ENCODE assay signal across 27 mouse cellular contexts in genomic region chr17:36286390-36286789, GRCm38 (mm10). TPM values are rescaled to one million over a fixed set of nuclear protein-coding genes. Genes with fewer than 3 reads are reported as not detected.
DNase-seq lines count a peak whose midpoint lies in the region; ATAC-seq lines count a peak whose summit lies in the region.
"Had no signal": no experiment of that assay in that cellular context is flagged by ENCODE, and none has a peak within 500 bp of the region (broad histone marks: within the 10 kb centered on the region; RNA-seq: fewer than 3 reads in every experiment).

Gene H2-M10.2 (minus strand): TSS chr17:36286490.

- H3K4me1 ChIP-seq in midbrain, embryonic 11.5 days (ENCODE audit: control insufficient read depth, insufficient read depth, low read length): no peaks in the 10 kb centered on the region
- no peaks in the 10 kb centered on the region for H3K4me1 ChIP-seq in midbrain, embryonic 10.5 days
- no peaks in the 10 kb centered on the region for H3K4me1 ChIP-seq in hindbrain, embryonic 16.5 days (ENCODE audit: control insufficient read depth, insufficient read depth, low read depth, low read length)

- H3K27ac ChIP-seq in midbrain, embryonic 11.5 days (ENCODE audit: low read depth, low read length): no peak within 1 kb of the TSS
- H3K27ac ChIP-seq in midbrain, embryonic 10.5 days (replicated peaks): no peak within 1 kb of the TSS
- no peak within 1 kb of the TSS for H3K27ac ChIP-seq in hindbrain, embryonic 16.5 days (ENCODE audit: low read depth, low read length)

- no peak within 1 kb of the TSS for H3K4me2 ChIP-seq in midbrain, embryonic 11.5 days
- H3K4me2 ChIP-seq in hindbrain, embryonic 16.5 days (ENCODE audit: low read length): no peak within 1 kb of the TSS

- WGBS in midbrain, embryonic 11.5 days: 94% methylated on average over 2 of the region's 2 CpGs
- WGBS in midbrain, embryonic 10.5 days: 90% methylated on average over 2 of the region's 2 CpGs
- 90% methylated on average over 2 of the region's 2 CpGs for WGBS in hindbrain, embryonic 16.5 days

- no peaks in the 10 kb centered on the region for H3K27me3 ChIP-seq in midbrain, embryonic 11.5 days (ENCODE audit: control insufficient read depth, insufficient read depth, low read length)
- no peaks in the 10 kb centered on the region for H3K27me3 ChIP-seq in midbrain, embryonic 10.5 days (ENCODE audit: low read depth, poor library complexity, severe bottlenecking)
- no peaks in the 10 kb centered on the region for H3K27me3 ChIP-seq in hindbrain, embryonic 16.5 days (replicated peaks; ENCODE audit: control insufficient read depth, insufficient read depth, low read length)
- H3K27me3 ChIP-seq: CH12.LX, Patski had no signal

- no peak within 1 kb of the TSS for H3K9ac ChIP-seq in midbrain, embryonic 11.5 days (ENCODE audit: low read length)
- H3K9ac ChIP-seq in hindbrain, embryonic 16.5 days (ENCODE audit: low read depth, low read length): no peak within 1 kb of the TSS

- peak; percentile 47 for DNase-seq in midbrain, embryonic 11.5 days (ENCODE audit: low spot score, missing footprints)
- DNase-seq in midbrain, embryonic 10.5 days (ENCODE audit: low spot score): no peak
- DNase-seq in left cerebral cortex, postnatal 10 days (ENCODE audit: extremely low spot score in 1 of 2, low spot score in 2 of 2): no peak
- DNase-seq: adrenal gland, adult 2 months; adrenal gland, adult 8-10 months; adrenal gland, postnatal 10 days; adrenal gland, postnatal 14 days; adrenal gland, postnatal 25 days; adrenal gland, postnatal 36 days; B cell, adult 2 months; cerebellum, adult 11 months; cerebellum, adult 11-12 months; cerebellum, adult 18-20 months had no signal

- no peak within 1 kb of the TSS for H3K4me3 ChIP-seq in midbrain, embryonic 11.5 days (ENCODE audit: low read depth, low read length)
- H3K4me3 ChIP-seq in midbrain, embryonic 10.5 days: no peak within 1 kb of the TSS
- H3K4me3 ChIP-seq in hindbrain, embryonic 16.5 days (ENCODE audit: low read length): no peak within 1 kb of the TSS

- H3K9me3 ChIP-seq in midbrain, embryonic 11.5 days (ENCODE audit: control insufficient read depth, low read length): no peaks in the 10 kb centered on the region
- peaks cover 11% of the 10 kb centered on the region for H3K9me3 ChIP-seq in midbrain, embryonic 10.5 days (replicated peaks)
- H3K9me3 ChIP-seq in hindbrain, embryonic 16.5 days (ENCODE audit: control insufficient read depth, low read length): no peaks in the 10 kb centered on the region; the same call in 1 of the 2 replicates
- H3K9me3 ChIP-seq: G1E had no signal

- intact Hi-C loops in left cerebral cortex, postnatal 10 days (cut with DNase I): no loop called here

- no peak for ATAC-seq in midbrain, embryonic 11.5 days (ENCODE audit: low FRiP score)
- 0 out of 2 replicates have a peak, but pooled peaks have one; percentile 5 for ATAC-seq in common myeloid progenitor, adult 5-6 weeks (replicated peaks; ENCODE audit: low read depth, poor library complexity, severe bottlenecking)
- ATAC-seq in granulocyte monocyte progenitor cell, adult 5-6 weeks (replicated peaks; ENCODE audit: poor library complexity, severe bottlenecking): peak; percentile 55
- no peak for ATAC-seq in hindbrain, embryonic 16.5 days
- ATAC-seq: activated CD4-positive, CD25-positive, alpha-beta regulatory T cell, adult 4 months; CD4-positive, CD25-positive, alpha-beta regulatory T cell, adult 4 months; Patski had no signal

- H3K36me3 ChIP-seq in midbrain, embryonic 11.5 days (ENCODE audit: control insufficient read depth, insufficient read depth, low read length): peaks cover 7% of the 10 kb centered on the region; the same call in 1 of the 2 replicates
- peaks cover 19% of the 10 kb centered on the region for H3K36me3 ChIP-seq in midbrain, embryonic 10.5 days
- H3K36me3 ChIP-seq in hindbrain, embryonic 16.5 days (ENCODE audit: control insufficient read depth, insufficient read depth, low read length): peaks cover 5% of the 10 kb centered on the region

RNA-seq across cellular contexts. Expression of gene H2-M10.2, which starts in this region (rescaled TPM):
- polyA plus RNA-seq in midbrain, embryonic 11.5 days (2014; fragmentation: Nextera tagmentation; extraction: Ambion mirVana): 0.19 TPM in 1 of 2 replicates, not detected in the other
- polyA plus RNA-seq in midbrain, embryonic 10.5 days (2016; fragmentation: Nextera tagmentation; extraction: Ambion mirVana): 0.16 and 0.17 TPM in 2 replicates
- not detected in 2 replicates for total RNA-seq in common myeloid progenitor, adult 5-6 weeks (2017)
- not detected in 2 replicates for total RNA-seq in granulocyte monocyte progenitor cell, adult 5-6 weeks (2014; fragmentation: Nextera tagmentation)
- not detected in 2 replicates for total RNA-seq in granulocyte monocyte progenitor cell, adult 5-6 weeks (2017)
- total RNA-seq in left cerebral cortex, postnatal 10 days (2021): not detected
- 0.14 and 0.19 TPM in 2 replicates for polyA plus RNA-seq in hindbrain, embryonic 16.5 days (2015; fragmentation: Nextera tagmentation; extraction: Ambion mirVana)
- total RNA-seq: adrenal gland, adult 18-20 months; adrenal gland, adult 2 months; adrenal gland, adult 8-10 months; adrenal gland, postnatal 10 days; adrenal gland, postnatal 14 days; adrenal gland, postnatal 25 days; adrenal gland, postnatal 36 days; adrenal gland, postnatal 4 days; ES-E14; G1E; MEL had no signal
- polyA plus RNA-seq: activated CD4-positive, CD25-positive, alpha-beta regulatory T cell, adult 4 months; adrenal gland, adult 2 months; brain, embryonic 14.5 days; C2C12; G1E had no signal

Comparison
In these comparisons a context has a peak if more than half of its experiments do, and no peak if none do; other contexts are left out.
1. Peak in DNase-seq in midbrain, embryonic 11.5 days; RNA of the gene not detected or under 1 TPM.
2. Peak in ATAC-seq in common myeloid progenitor, adult 5-6 weeks; RNA of the gene not detected or under 1 TPM.
3. Peak in ATAC-seq in granulocyte monocyte progenitor cell, adult 5-6 weeks; RNA of the gene not detected or under 1 TPM.